Mouse (Mus musculus) cortical plate, adult 2 months (tissue): ENCODE results near the gene Zmym1. TPM values are rescaled to one million over a fixed set of nuclear protein-coding genes. Genes with fewer than 3 reads are reported as not detected.
"Not testable (repeated sequence)": the region's sequence is repeated elsewhere in the genome, so short reads cannot be mapped to it uniquely, and the experiment has no call there.

Source experiments
- H3K27ac ChIP-seq: fragments of 200-500 bp; 2 replicates; pipeline ENCODE4 v1.5.1; 2012; ENCODE audit warnings: low read length, control low read depth, inconsistent platforms; ENCODE audit not compliant: insufficient read depth
- H3K4me1 ChIP-seq: fragments of 200-500 bp; 2 replicates; pipeline ENCODE4 v1.6.1; 2011; ENCODE audit warnings: low read length; ENCODE audit not compliant: control insufficient read depth, insufficient read depth
- H3K4me3 ChIP-seq: fragments of 200-500 bp; 2 replicates; pipeline ENCODE4 v1.5.1; 2011; ENCODE audit warnings: mild to moderate bottlenecking, low read length, control low read depth; ENCODE audit not compliant: insufficient read depth
- CTCF ChIP-seq: fragments of 200-500 bp; IDR thresholded peaks from 2 replicates; pipeline ENCODE4 v1.5.1; 2011; ENCODE audit warnings: mild to moderate bottlenecking, control low read depth, low read length; ENCODE audit not compliant: insufficient read depth; ENCODE audit errors: extremely low read depth
- POLR2A ChIP-seq: fragments of 200-500 bp; IDR thresholded peaks from 2 replicates; pipeline ENCODE4 v1.6.1; 2011; ENCODE audit warnings: mild to moderate bottlenecking, low read length, control low read depth; ENCODE audit not compliant: insufficient read depth; ENCODE audit errors: extremely low read depth
- polyA plus RNA-seq: library from polyadenylated mRNA; depleted of rRNA; stranded (reverse); fragments of >200 nt; gene quantifications from 2 replicates; pipeline ENCODE4 v1.2.3, GENCODE M21; 2012; rRNA removed

The Zmym1 gene
- 7.7 and 9.0 TPM in 2 replicates for polyA plus RNA-seq

DNA sequence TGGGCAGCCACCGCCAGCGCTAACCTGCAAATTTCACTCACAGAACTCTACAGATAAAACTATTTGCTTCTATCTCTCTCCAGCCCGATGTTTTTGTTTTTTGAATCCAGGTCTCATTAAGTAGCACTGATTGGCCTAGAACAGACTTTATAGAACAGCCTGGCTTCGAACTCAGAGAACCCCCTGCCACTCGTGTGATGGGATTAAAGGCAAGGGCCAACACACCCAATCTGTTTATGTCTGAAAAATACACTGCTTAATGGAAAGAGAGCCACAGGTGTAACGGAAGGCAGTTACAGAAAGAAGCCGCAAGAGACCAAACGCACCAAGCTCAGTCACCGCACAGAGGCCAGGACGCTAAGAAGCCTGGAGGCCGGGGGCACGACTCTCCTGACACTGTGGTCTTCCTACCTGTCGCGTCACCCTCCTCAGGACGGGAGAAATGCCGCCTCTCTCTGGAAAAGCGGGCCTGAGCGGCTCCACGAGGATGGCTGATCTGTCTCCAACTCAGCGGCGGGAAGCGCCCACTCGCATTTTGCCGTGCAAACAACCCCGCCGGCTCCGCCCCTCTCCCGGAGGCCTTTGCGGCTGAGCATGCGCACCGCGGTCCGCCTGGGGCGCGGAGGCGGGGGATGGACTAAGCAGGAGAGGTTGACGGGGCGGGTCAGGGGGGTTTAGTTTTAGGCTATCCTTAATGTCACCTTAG is at the start of gene Zmym1:
Gene Zmym1, minus strand, starts transcription at position 568 of the 706 bp plus-strand sequence.
- Histone ChIP-seq H3K4me1 (no peaks in the 10 kb centered on the region; the same call in 1 of the 2 replicates), H3K27ac (no peak within 1 kb of the TSS), H3K4me3 (peak within 1 kb of the TSS; percentile 71)
- TF ChIP-seq POLR2A (peak; percentile 51; the same call in 1 of the 2 replicates), CTCF (no peak)

DNA sequence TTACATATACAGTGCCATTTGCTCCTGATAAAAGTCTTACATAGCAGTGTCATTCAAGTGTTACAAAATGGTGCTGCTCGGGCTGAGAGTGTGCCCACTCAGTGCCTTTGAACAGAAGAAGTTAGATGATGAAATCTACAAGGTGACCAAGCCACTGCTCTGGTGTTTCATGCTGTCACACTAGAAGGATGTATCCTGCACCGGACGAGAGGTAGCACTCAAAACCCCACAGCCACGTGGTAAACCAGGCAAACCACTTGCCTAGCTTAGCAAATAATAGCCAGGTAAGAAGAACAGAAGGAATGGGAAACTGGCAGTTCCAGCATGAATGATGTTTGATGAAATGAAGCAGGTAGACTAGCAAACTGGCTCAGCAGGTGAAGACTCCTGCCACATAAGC is 49.6 kb upstream of the Zmym1 start:
- no peaks in the 10 kb centered on the region for H3K4me1 ChIP-seq
- no peak overlapping the region for H3K27ac ChIP-seq
- no peak for TF ChIP-seq CTCF
- no peak for TF ChIP-seq POLR2A
- no peak overlapping the region for H3K4me3 ChIP-seq

DNA sequence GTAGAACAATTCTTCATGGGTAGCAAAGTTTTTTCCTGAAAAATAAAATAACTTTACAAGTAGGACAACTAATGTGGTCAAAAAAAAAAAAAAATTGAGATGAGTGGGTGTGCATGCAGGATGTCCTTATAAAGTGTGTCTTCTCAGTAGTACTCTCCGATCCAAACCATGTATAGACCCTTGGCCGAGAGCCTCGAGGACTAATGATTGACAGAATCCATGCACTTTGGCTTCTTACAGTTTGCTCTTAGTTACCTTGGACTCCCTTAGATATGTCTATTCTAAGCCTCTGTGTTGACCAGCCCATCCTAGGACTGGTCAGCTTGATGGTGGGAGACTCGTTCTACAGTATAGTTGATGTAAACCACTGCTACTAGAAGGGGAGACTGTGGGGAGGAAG is 46.6 kb upstream of the Zmym1 start:
- TF ChIP-seq CTCF (no peak), POLR2A (no peak)
- Histone ChIP-seq H3K4me1 (no peaks in the 10 kb centered on the region), H3K27ac (no peak overlapping the region), H3K4me3 (no peak overlapping the region)

DNA sequence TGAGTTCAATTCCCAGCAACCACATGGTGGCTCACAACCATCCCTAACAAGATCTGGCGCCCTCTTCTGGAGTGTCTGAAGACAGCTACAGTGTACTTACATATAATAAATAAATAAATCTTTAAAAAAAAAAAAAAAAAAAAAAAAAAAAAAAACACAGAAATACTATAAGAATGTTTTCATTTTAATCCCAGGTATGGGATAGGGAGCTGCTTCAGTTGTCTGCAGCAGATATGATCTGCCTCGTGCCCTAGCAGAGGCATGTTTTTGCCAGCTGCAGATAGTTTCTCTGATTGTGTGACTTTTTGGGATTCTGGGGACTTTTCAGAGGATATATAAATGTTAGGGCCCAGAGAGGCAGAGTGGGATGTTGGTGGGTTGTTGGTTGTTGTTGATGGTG is 38.6 kb upstream of the Zmym1 start:
- H3K27ac ChIP-seq, H3K4me3 ChIP-seq, H3K4me1 ChIP-seq: not testable (repeated sequence)

DNA sequence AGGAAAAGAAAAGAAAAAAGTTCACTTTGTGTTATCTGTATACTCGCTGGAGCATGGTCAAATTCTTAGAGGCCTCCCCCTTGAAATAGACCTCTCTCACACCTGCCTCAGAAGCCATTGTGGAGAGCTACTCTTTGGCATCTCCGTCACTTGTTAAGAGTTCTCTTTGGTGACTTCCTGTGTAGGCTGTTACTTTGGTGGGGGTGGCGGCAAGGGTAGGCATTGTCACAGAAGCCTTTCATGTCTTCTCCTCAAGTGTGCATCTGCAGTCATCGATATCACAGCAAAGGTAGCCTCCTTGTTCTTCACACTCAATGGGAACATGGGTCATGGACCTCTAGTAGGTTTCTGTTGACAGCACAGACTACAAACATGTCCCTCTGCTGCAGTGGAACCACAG is 34.1 kb upstream of the Zmym1 start:
- H3K4me1 ChIP-seq, result no peaks in the 10 kb centered on the region
- TF ChIP-seq POLR2A (no peak), CTCF (no peak)
- H3K27ac ChIP-seq, result no peak overlapping the region
- H3K4me3 ChIP-seq, result no peak overlapping the region

DNA sequence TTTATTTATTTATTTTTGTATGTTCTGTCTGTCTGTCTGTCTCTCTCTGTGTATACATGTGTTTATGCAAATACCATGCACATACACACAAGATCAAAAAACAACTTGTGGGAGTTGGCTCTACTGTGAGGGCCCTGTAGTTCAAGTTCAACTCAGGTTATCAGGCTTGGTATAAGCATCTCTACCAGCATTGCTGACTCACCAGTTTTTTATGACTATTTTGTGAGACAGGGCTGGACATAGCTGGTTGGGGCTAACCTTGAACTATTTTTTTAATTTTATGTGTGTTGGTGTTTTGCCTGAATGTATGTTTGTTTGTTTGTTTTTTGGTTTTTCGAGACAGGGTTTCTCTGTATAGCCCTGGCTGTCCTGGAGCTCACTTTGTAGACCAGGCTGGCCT is 30.2 kb upstream of the Zmym1 start:
- Histone ChIP-seq H3K4me1 (no peaks in the 10 kb centered on the region), H3K27ac (no peak overlapping the region)
- TF ChIP-seq CTCF (no peak), POLR2A (no peak)

DNA sequence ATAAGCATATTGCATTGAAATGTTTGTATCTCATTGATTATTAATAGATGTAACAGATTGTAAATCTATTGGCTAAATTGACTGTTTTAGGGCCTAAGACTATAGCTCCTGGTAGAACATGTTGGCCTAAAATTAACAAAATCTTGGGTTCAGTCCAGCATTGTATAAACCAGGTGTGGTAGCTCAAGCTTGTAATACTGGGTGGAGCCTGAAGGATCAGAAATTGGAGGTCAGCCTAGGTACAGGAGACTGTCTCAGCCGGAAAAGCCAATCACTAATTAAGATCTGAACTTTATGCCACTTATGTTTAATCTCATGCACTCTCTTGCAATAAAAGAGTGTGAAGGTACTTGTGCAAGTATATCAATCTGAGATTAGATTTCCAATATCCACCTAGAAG is 24.8 kb upstream of the Zmym1 start:
- TF ChIP-seq CTCF, result no peak
- no peak for TF ChIP-seq POLR2A
- no peak overlapping the region for H3K4me3 ChIP-seq
- no peak overlapping the region for H3K27ac ChIP-seq

More for the DNA sequence above, 30.2 kb upstream of the Zmym1 start:
- H3K4me3 ChIP-seq, result no peak overlapping the region

DNA sequence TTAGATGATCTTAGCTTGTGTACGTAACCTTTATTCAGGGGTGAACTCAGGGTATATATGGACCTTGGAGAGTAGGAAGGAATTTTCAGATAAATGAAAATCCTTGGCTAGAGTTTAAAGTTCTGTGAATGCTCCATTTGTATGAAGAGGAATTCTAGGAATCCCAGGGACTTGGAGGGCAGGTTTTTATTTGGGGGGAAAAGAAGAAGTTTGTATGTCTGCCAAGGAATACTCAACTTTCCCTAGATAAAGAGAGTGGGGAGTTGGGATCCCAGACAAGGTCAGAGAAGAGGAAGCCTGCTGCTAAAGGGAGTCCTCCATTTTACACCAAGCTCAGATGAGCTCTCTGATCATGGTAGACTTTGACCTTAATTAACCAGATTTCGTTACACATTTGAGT is 22.2 kb upstream of the Zmym1 start:
- peaks cover 2% of the 10 kb centered on the region; the same call in 1 of the 2 replicates for H3K4me1 ChIP-seq
- H3K27ac ChIP-seq, result no peak overlapping the region
- TF ChIP-seq POLR2A (no peak), CTCF (no peak)
- H3K4me3 ChIP-seq, result no peak overlapping the region

More for the DNA sequence above, 24.8 kb upstream of the Zmym1 start:
- no peaks in the 10 kb centered on the region for H3K4me1 ChIP-seq

DNA sequence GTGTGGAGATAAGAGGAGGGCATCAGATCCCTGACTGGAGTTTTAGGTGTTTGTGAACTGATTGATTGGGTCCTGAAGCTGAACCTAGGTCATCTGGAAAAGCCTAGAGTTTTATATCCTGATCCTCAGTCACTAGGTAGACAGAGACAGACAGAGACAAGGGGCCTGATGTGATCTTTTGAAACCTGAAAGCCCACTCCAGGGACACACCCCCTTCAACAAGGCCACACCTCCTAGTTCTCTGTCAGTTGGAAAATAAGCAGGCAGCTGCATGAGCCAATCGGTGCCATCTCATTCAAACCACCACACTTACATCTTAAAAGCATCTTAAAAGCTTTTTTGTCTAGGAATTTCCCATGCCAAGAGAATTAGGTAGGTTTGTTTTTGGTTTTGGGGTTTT is 19.9 kb upstream of the Zmym1 start:
- peaks cover 5% of the 10 kb centered on the region; the same call in 1 of the 2 replicates for H3K4me1 ChIP-seq
- TF ChIP-seq POLR2A (no peak), CTCF (no peak)
- H3K4me3 ChIP-seq, result no peak overlapping the region
- no peak overlapping the region for H3K27ac ChIP-seq

DNA sequence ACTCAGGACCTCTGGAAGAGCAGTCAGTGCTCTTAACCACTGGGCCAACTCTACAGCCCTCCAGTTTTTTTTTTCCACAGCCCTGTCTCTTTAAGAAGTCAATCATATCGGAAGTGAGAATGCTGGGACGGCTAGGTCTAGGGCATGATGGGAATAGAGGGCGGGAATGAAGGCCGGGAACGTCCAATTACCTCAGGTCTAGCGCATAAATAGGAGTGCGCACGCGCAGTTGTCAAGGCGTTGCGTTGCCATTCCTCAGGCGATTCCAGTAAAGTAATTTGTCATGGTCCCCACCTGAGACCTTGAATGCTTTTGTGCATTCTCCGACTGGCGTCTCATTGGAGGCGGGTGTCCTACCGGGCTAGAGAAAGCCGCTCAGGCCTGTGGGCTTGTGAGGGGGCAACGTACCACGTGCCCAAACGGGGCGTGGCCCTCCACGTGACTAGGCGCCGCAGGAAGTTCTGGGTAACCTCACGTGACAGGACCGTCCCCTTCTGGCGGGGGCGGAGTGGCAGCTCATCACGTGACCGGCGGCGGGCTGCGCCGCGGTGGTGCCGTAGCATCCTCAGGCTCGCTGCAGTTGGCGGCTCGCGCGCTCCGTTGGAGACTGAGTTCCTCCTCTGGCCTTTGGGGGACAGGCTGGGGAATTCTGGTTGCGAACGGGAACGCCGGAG is 16.1 kb upstream of the Zmym1 start, which contains the start of gene Zmym6:
Gene Zmym6, plus strand, starts transcription at position 509 of the 674 bp plus-strand sequence.
- Histone ChIP-seq H3K4me3 (peak within 1 kb of the TSS; percentile 54), H3K4me1 (peaks cover 5% of the 10 kb centered on the region; the same call in 1 of the 2 replicates), H3K27ac (peak within 1 kb of the TSS; percentile 62)
- TF ChIP-seq CTCF (no peak), POLR2A (peak; percentile 83)
